Mouse (Mus musculus): ENCODE measurements at regions not wholly inside any gene's neighbourhood (a gene's known extent, or its start where the extent isn't known, plus 50 kb on each side); places are given as distances from the start of the nearest gene placed in this dataset.

DNA sequence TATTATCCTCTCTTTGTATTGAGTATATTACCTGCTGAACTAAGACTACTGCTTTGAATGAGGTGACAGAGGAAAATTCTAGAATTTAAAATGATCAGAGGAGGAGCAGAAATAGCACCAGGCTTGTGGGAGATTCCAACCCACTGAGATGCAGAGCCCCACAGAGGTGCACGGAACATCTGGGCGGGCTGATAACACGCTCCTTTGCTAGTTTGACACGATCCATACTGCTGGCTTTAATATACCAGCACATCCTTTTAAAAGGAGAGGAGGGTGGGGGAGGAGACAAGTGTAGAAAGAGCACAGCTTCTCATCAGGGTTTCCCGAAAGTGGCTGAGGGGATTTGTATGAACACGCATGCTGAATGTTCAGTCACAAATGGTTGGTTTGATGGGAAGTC, 451.0 kb downstream of the Cbln4 start:
- TF ChIP-seq POLR2A (IDR thresholded peaks at IDR 0.05; ENCODE audit: insufficient read depth, low read length) (no peak), CTCF (IDR thresholded peaks at IDR 0.05; ENCODE audit: low read depth, low read length) (no peak)

Measured in ES-Bruce4 (cell line).